Mouse (Mus musculus) retina, postnatal 1 day (tissue): ENCODE measurements at regions not wholly inside any gene's neighbourhood (a gene's known extent, or its start where the extent isn't known, plus 50 kb on each side); places are given as distances from the start of the nearest gene placed in this dataset.

Source experiments
- DNase-seq: peaks from one replicate; pipeline ENCODE4 v3.0.0-alpha.2; 2012

- DNase-seq = peak; percentile 53
Measured at GRCm38 (mm10) chr13:85639376-85640229, 350.7 kb upstream of the Rasa1 start.

- no peak for DNase-seq
Measured at GRCm38 (mm10) chr13:85629506-85630175, 340.7 kb upstream of the Rasa1 start.
